ENCODE assay signal across 16 mouse cellular contexts in genomic region chr16:13976358-13976896, GRCm38 (mm10). TPM values are rescaled to one million over a fixed set of nuclear protein-coding genes. Genes with fewer than 3 reads are reported as not detected.
DNase-seq lines count a peak whose midpoint lies in the region; TF ChIP-seq lines count a peak whose summit lies in the region.
"Not testable (repeated sequence)": the region's sequence is repeated elsewhere in the genome, so short reads cannot be mapped to it uniquely, and the experiment has no call there.
"Had no signal": no experiment of that assay in that cellular context is flagged by ENCODE, and none has a peak within 500 bp of the region (broad histone marks: within the 10 kb centered on the region; RNA-seq: fewer than 3 reads in every experiment).

No protein-coding gene starts in this region.

- DNase-seq in ES-CJ7 (ENCODE audit: low read depth, low spot score) (peak; percentile 79), R1 (ENCODE audit: low read depth, low spot score) (peak; percentile 87), ZHBTc4 (ENCODE audit: low read depth, low spot score) (peak; percentile 87)
- not testable (repeated sequence) for DNase-seq in ES-E14 (ENCODE audit: low read depth, low spot score)
- DNase-seq in heart, adult 11 months = peak; percentile 36

- H3K4me3 ChIP-seq in E14TG2a.4 (replicated peaks; ENCODE audit: low read length) (peak overlapping the region; percentile 57), ES-E14 (ENCODE audit: insufficient read depth in 1 of 2, low read depth in 1 of 2, low read length in 2 of 2, poor library complexity in 1 of 2, severe bottlenecking in 1 of 2) (peak overlapping the region; percentile 18 to 33; a peak in 2 of 4 replicates)
- not testable (repeated sequence) for H3K4me3 ChIP-seq in ES-Bruce4 (ENCODE audit: low read depth, low read length)

- not testable (repeated sequence) for H3K27me3 ChIP-seq in E14TG2a.4 (ENCODE audit: insufficient read depth, low read length); ES-Bruce4 (ENCODE audit: control insufficient read depth, insufficient read depth, low read length, poor library complexity, severe bottlenecking)

- H3K9me3 ChIP-seq in E14TG2a.4 (ENCODE audit: low read length) (peaks cover 20% of the 10 kb centered on the region), ES-Bruce4 (replicated peaks; ENCODE audit: control insufficient read depth, insufficient read depth, low read length, poor library complexity, severe bottlenecking) (peaks cover 22% of the 10 kb centered on the region)
- H3K9me3 ChIP-seq in ES-E14 (ENCODE audit: control insufficient read depth, insufficient read depth, low read depth, low read length) = not testable (repeated sequence)

- TF ChIP-seq EP300 in ES-Bruce4 (IDR thresholded peaks at IDR 0.05; ENCODE audit: insufficient read depth, low read depth, low read length) = peak; percentile 86

- in situ Hi-C loops in ES-E14 (cut with MboI; ENCODE audit: low sequenced_read_pairs in 2 of 2, unreplicated experiment in 2 of 2) = not testable (repeated sequence)

- H3K27ac ChIP-seq in ES-Bruce4 (ENCODE audit: insufficient read depth, low read length) = peak overlapping the region; percentile 100
- peak overlapping the region; percentile 99 for H3K27ac ChIP-seq in ES-E14 (ENCODE audit: insufficient read depth, low read depth, low read length, poor library complexity, severe bottlenecking)

- TF ChIP-seq POLR2A in ES-Bruce4 (IDR thresholded peaks at IDR 0.05; ENCODE audit: insufficient read depth, low read length) = not testable (repeated sequence)

- peaks cover 29% of the 10 kb centered on the region for H3K36me3 ChIP-seq in E14TG2a.4 (ENCODE audit: insufficient read depth, low read length)
- H3K36me3 ChIP-seq in ES-Bruce4 (ENCODE audit: control insufficient read depth, insufficient read depth, low read length, poor library complexity, severe bottlenecking); ES-E14 (ENCODE audit: control insufficient read depth, insufficient read depth, low read length, poor library complexity, severe bottlenecking): not testable (repeated sequence)

- peaks cover 46% of the 10 kb centered on the region for H3K4me1 ChIP-seq in E14TG2a.4 (replicated peaks; ENCODE audit: low read depth, low read length)
- not testable (repeated sequence) for H3K4me1 ChIP-seq in ES-Bruce4 (ENCODE audit: control insufficient read depth, insufficient read depth, low read length)
- H3K4me1 ChIP-seq in ES-E14 (ENCODE audit: control insufficient read depth in 2 of 2, insufficient read depth in 2 of 2, low read length in 2 of 2, poor library complexity in 1 of 2) = peaks cover 10 to 11% of the 10 kb centered on the region in 2 experiments

- not testable (repeated sequence) for TF ChIP-seq CTCF in E14TG2a.4 (conservative IDR thresholded peaks at IDR 0.05; ENCODE audit: low read length); ES-Bruce4 (IDR thresholded peaks at IDR 0.05; ENCODE audit: low read depth, low read length)

- not testable (repeated sequence) for H3K9ac ChIP-seq in ES-Bruce4 (ENCODE audit: low read depth, poor library complexity, severe bottlenecking); ES-E14 (ENCODE audit: insufficient read depth, low read depth, low read length, poor library complexity, severe bottlenecking)

TF ChIP-seq in ES-E14, 5 proteins besides CTCF, POLR2A, EP300 and RAD21:
- peak; percentile 58 for TF ChIP-seq CHD2 (IDR thresholded peaks at IDR 0.05; ENCODE audit: low read depth, low read length)

RNA-seq across cellular contexts. Expression of gene 2900011O08Rik, which starts 10.0 kb away (rescaled TPM):
- polyA plus RNA-seq in ES-Bruce4 (2011; ENCODE audit: insufficient read depth, insufficient read length, low read depth, missing spikeins) = 17.0 and 20.0 TPM in 2 replicates
- total RNA-seq in ES-E14 (2012; rRNA removed) = 10.2 and 19.1 TPM in 2 replicates
- total RNA-seq: CH12.LX had no signal
- polyA plus RNA-seq: CD4-positive, CD25-positive, alpha-beta regulatory T cell, adult 4 months; G1E had no signal

RNA-seq across cellular contexts. Expression of gene Ifitm7, which starts 10.3 kb away (rescaled TPM):
- polyA plus RNA-seq in ES-Bruce4 (2011; ENCODE audit: insufficient read depth, insufficient read length, low read depth, missing spikeins) = 9.0 and 10.1 TPM in 2 replicates
- 7.2 and 11.4 TPM in 2 replicates for total RNA-seq in ES-E14 (2012; rRNA removed)
- total RNA-seq: adrenal gland, adult 18-20 months; adrenal gland, adult 2 months; adrenal gland, postnatal 36 days; CH12.LX; MEL had no signal
- polyA plus RNA-seq: activated CD4-positive, CD25-positive, alpha-beta regulatory T cell, adult 4 months; adrenal gland, adult 2 months; C2C12; CD4-positive, CD25-positive, alpha-beta regulatory T cell, adult 4 months; G1E had no signal
